ENCODE assay signal across 24 mouse cellular contexts in genomic region chr7:102019362-102019761, GRCm38 (mm10). TPM values are rescaled to one million over a fixed set of nuclear protein-coding genes. Genes with fewer than 3 reads are reported as not detected.
DNase-seq lines count a peak whose midpoint lies in the region; ATAC-seq and TF ChIP-seq lines count a peak whose summit lies in the region.
"Had no signal": no experiment of that assay in that cellular context is flagged by ENCODE, and none has a peak within 500 bp of the region (broad histone marks: within the 10 kb centered on the region; RNA-seq: fewer than 3 reads in every experiment).

No protein-coding gene starts in this region.

- H3K4me2 ChIP-seq in CH12.LX (ENCODE audit: insufficient read depth, low read depth, poor library complexity, severe bottlenecking) = no peak overlapping the region
- H3K4me2 ChIP-seq: embryonic facial prominence, embryonic 12.5 days; heart, embryonic 15.5 days; hindbrain, embryonic 14.5 days; liver, embryonic 13.5 days; midbrain, embryonic 13.5 days had no signal

- DNase-seq in liver, adult 2 months (ENCODE audit: extremely low read depth, low read depth, low spot score) = peak; percentile 23
- no peak for DNase-seq in liver
- no peak for DNase-seq in CH12.LX (ENCODE audit: extremely low read depth)
- no peak for DNase-seq in gastrocnemius, postnatal 14 days
- no peak for DNase-seq in embryo, embryonic 10 days (ENCODE audit: low spot score)
- DNase-seq: adrenal gland, postnatal 25 days; embryo, embryonic 11 days; gastrocnemius, adult 2 months; kidney, adult 11 months; kidney, postnatal 14 days; layer of hippocampus, adult 9-11 months; liver, embryonic 13.5 days; lung, adult 2 months; lung, postnatal 14 days; thymus, adult 18-20 months; thymus, postnatal 25 days had no signal

- H3K27ac ChIP-seq in liver, adult 2 months (replicated peaks; ENCODE audit: insufficient read depth, low read depth, low read length) = no peak overlapping the region
- H3K27ac ChIP-seq in CH12.LX (ENCODE audit: insufficient read depth, low read depth) = peak overlapping the region; percentile 38; the same call in 1 of the 2 replicates
- H3K27ac ChIP-seq: embryonic facial prominence, embryonic 12.5 days; gastrocnemius, adult 2 months; heart, embryonic 10.5 days; hindbrain, embryonic 14.5 days; liver, embryonic 13.5 days; midbrain, embryonic 13.5 days; stomach, postnatal 0 days had no signal

- no peak for TF ChIP-seq EP300 in CH12.LX (IDR thresholded peaks at IDR 0.05; ENCODE audit: low read length)

- intact Hi-C loops in gastrocnemius, postnatal 14 days (cut with DNase I; ENCODE audit: low total_unique reads) = no loop called here

- in situ Hi-C loops in CH12.LX (cut with MboI; ENCODE audit: low pct_ligation_motif_present, low pct_unique_long_range_greater_than_20kb, low sequenced_read_pairs) = no loop called here

- no peaks in the 10 kb centered on the region for H3K9me3 ChIP-seq in CH12.LX (replicated peaks; ENCODE audit: low read length)
- H3K9me3 ChIP-seq: embryonic facial prominence, embryonic 12.5 days; heart, embryonic 10.5 days; heart, embryonic 15.5 days; liver, embryonic 13.5 days; midbrain, embryonic 13.5 days had no signal

- H3K27me3 ChIP-seq in liver, adult 2 months (ENCODE audit: control insufficient read depth, insufficient read depth, low read length) = no peaks in the 10 kb centered on the region
- no peaks in the 10 kb centered on the region for H3K27me3 ChIP-seq in CH12.LX (replicated peaks)
- H3K27me3 ChIP-seq: embryonic facial prominence, embryonic 12.5 days; heart, embryonic 15.5 days; liver, embryonic 13.5 days; midbrain, embryonic 13.5 days had no signal

- no peak for TF ChIP-seq RAD21 in CH12.LX (IDR thresholded peaks at IDR 0.05; ENCODE audit: low read depth, low read length)

- peaks cover 17% of the 10 kb centered on the region for H3K4me1 ChIP-seq in liver, adult 2 months (ENCODE audit: control insufficient read depth, insufficient read depth, low read length)
- H3K4me1 ChIP-seq in CH12.LX (ENCODE audit: control insufficient read depth in 1 of 2, insufficient read depth in 2 of 2) = peaks cover 6 to 25% of the 10 kb centered on the region in 2 experiments; a peak in 3 of 4 replicates
- H3K4me1 ChIP-seq: embryonic facial prominence, embryonic 12.5 days; heart, embryonic 10.5 days; midbrain, embryonic 13.5 days had no signal

- H3K79me2 ChIP-seq in liver, adult 2 months (ENCODE audit: control insufficient read depth, insufficient read depth, low read length) = no peaks in the 10 kb centered on the region
- no peaks in the 10 kb centered on the region for H3K79me2 ChIP-seq in CH12.LX (replicated peaks; ENCODE audit: control insufficient read depth, extremely low read depth, insufficient read depth, poor library complexity, severe bottlenecking)

- TF ChIP-seq CTCF in liver, adult 2 months (IDR thresholded peaks at IDR 0.05; ENCODE audit: low read depth, low read length) = no peak
- TF ChIP-seq CTCF in CH12.LX (conservative IDR thresholded peaks at IDR 0.05 in 1 of 2, IDR thresholded peaks at IDR 0.05 in 1 of 2; ENCODE audit: low read depth in 2 of 2, low read length in 2 of 2) = no peak

- WGBS in liver, adult 2 months = 81% methylated on average over 3 of the region's 3 CpGs

- no peak overlapping the region for H3K4me3 ChIP-seq in liver, adult 2 months (ENCODE audit: insufficient read depth, low read depth, low read length)
- no peak overlapping the region for H3K4me3 ChIP-seq in CH12.LX (replicated peaks in 1 of 3; ENCODE audit: low read depth in 2 of 3, low read length in 2 of 3, poor library complexity in 1 of 3)
- H3K4me3 ChIP-seq: embryonic facial prominence, embryonic 12.5 days; gastrocnemius, adult 2 months; heart, embryonic 10.5 days; heart, embryonic 15.5 days; liver, embryonic 13.5 days; midbrain, embryonic 13.5 days had no signal

- H3K9ac ChIP-seq in liver, adult 2 months (ENCODE audit: low read depth, low read length) = no peak overlapping the region
- H3K9ac ChIP-seq in CH12.LX (ENCODE audit: insufficient read depth, low read depth) = no peak overlapping the region
- H3K9ac ChIP-seq: embryonic facial prominence, embryonic 12.5 days; heart, embryonic 15.5 days; hindbrain, embryonic 14.5 days; liver, embryonic 13.5 days; midbrain, embryonic 13.5 days had no signal

- TF ChIP-seq POLR2A in liver, adult 2 months (IDR thresholded peaks at IDR 0.05; ENCODE audit: extremely low read depth, insufficient read depth, low read length) = no peak
- TF ChIP-seq POLR2A in CH12.LX (IDR thresholded peaks at IDR 0.05; ENCODE audit: low read depth, low read length) = no peak

- ATAC-seq in hematopoietic stem cell, adult 5-6 weeks (replicated peaks in 1 of 2; ENCODE audit: insufficient read depth in 1 of 2, low FRiP score in 2 of 2, low TSS enrichment in 1 of 2, low read depth in 1 of 2, poor library complexity in 2 of 2, severe bottlenecking in 2 of 2) = peak; percentile 43 to 51; a peak in 3 of 4 replicates
- peak; percentile 59 for ATAC-seq in neutrophil, adult 5-6 weeks (ENCODE audit: extremely low read depth, insufficient number of reproducible peaks, low FRiP score, poor library complexity, severe bottlenecking)

- H3K36me3 ChIP-seq in liver, adult 2 months (ENCODE audit: control insufficient read depth, insufficient read depth, low read length) = peaks cover 11% of the 10 kb centered on the region
- H3K36me3 ChIP-seq in CH12.LX (replicated peaks in 1 of 2; ENCODE audit: control insufficient read depth in 1 of 2, insufficient read depth in 1 of 2, low read length in 1 of 2) = peaks cover 56 to 92% of the 10 kb centered on the region in 2 experiments

- dilution Hi-C loops in CH12.LX (cut with MboI; ENCODE audit: extremely low pct_ligation_motif_present, extremely low pct_unique_long_range_greater_than_20kb, low sequenced_read_pairs) = no loop called here

TF ChIP-seq in CH12.LX, 34 proteins besides CTCF, POLR2A, EP300 and RAD21:
- TF ChIP-seq ETS1 (conservative IDR thresholded peaks at IDR 0.05; ENCODE audit: low read depth, low read length) (no peak), ZKSCAN1 (IDR thresholded peaks at IDR 0.05; ENCODE audit: borderline replicate concordance, low read depth, low read length) (no peak), MAFK (IDR thresholded peaks at IDR 0.05; ENCODE audit: insufficient replicate concordance, low read length) (no peak), USF2 (conservative IDR thresholded peaks at IDR 0.05; ENCODE audit: low read depth, low read length) (no peak), USF1 (IDR thresholded peaks at IDR 0.05; ENCODE audit: low read depth, low read length) (no peak), ZMIZ1 (IDR thresholded peaks at IDR 0.05; ENCODE audit: low read depth, low read length) (no peak), UBTF (IDR thresholded peaks at IDR 0.05; ENCODE audit: low read depth, low read length) (no peak), KAT2A (IDR thresholded peaks at IDR 0.05; ENCODE audit: insufficient replicate concordance, low read length) (no peak), POLR2AphosphoS2 (IDR thresholded peaks at IDR 0.05; ENCODE audit: low read depth, low read length) (no peak), IRF4 (IDR thresholded peaks at IDR 0.05; ENCODE audit: low read depth, low read length) (no peak), E2F4 (IDR thresholded peaks at IDR 0.05; ENCODE audit: insufficient replicate concordance, low read depth, low read length) (no peak), MAZ (IDR thresholded peaks at IDR 0.05; ENCODE audit: low read depth, low read length) (no peak), MAX (IDR thresholded peaks at IDR 0.05; ENCODE audit: low read length) (no peak)

RNA-seq across cellular contexts. Expression of gene Il18bp, which starts 0.9 kb away (rescaled TPM):
- total RNA-seq in liver, adult 2 months (2014; rRNA removed) = 15.7 TPM in 2 replicates
- polyA plus RNA-seq in liver, adult 2 months (2012; rRNA removed) = 14.2 and 26.4 TPM in 2 replicates
- total RNA-seq in CH12.LX (2012; rRNA removed) (1.9 and 2.6 TPM in 2 replicates), CH12.LX (2014; rRNA removed) (1.7 and 1.9 TPM in 2 replicates)
- 2.9 and 3.3 TPM in 2 replicates for polyA plus RNA-seq in CH12.LX (2012; ENCODE audit: insufficient read length, low read depth)
- 3.9 and 4.7 TPM in 2 replicates for total RNA-seq in hematopoietic stem cell, adult 5-6 weeks (2017)
- total RNA-seq in neutrophil, adult 5-6 weeks (2017) = 12.2 and 13.6 TPM in 2 replicates
- total RNA-seq in gastrocnemius, postnatal 14 days (2021) = 1 to 10 TPM; 1.1 to 1.4 TPM

RNA-seq across cellular contexts. Expression of gene Rnf121, which starts 45.9 kb away (rescaled TPM):
- total RNA-seq in liver, adult 2 months (2014; rRNA removed) = 16.2 and 17.1 TPM in 2 replicates
- 18.3 and 21.1 TPM in 2 replicates for polyA plus RNA-seq in liver, adult 2 months (2012; rRNA removed)
- total RNA-seq in CH12.LX (2012; rRNA removed) (20.4 and 20.7 TPM in 2 replicates), CH12.LX (2014; rRNA removed) (10.3 and 13.9 TPM in 2 replicates)
- polyA plus RNA-seq in CH12.LX (2012; ENCODE audit: insufficient read length, low read depth) = 24.8 and 27.7 TPM in 2 replicates
- total RNA-seq in hematopoietic stem cell, adult 5-6 weeks (2017) = 10.9 and 12.1 TPM in 2 replicates
- 15.0 and 15.8 TPM in 2 replicates for total RNA-seq in neutrophil, adult 5-6 weeks (2017)
- total RNA-seq in gastrocnemius, postnatal 14 days (2021) = 10 to 100 TPM; 17.9 to 18.9 TPM

RNA-seq across cellular contexts. Expression of gene Xndc1, which starts 45.9 kb away (rescaled TPM):
- 4.8 and 4.9 TPM in 2 replicates for total RNA-seq in liver, adult 2 months (2014; rRNA removed)
- polyA plus RNA-seq in liver, adult 2 months (2012; rRNA removed) = 3.2 and 5.9 TPM in 2 replicates
- total RNA-seq in CH12.LX (2012; rRNA removed) (19.8 and 20.2 TPM in 2 replicates), CH12.LX (2014; rRNA removed) (15.4 and 19.9 TPM in 2 replicates)
- polyA plus RNA-seq in CH12.LX (2012; ENCODE audit: insufficient read length, low read depth) = 23.4 and 26.7 TPM in 2 replicates
- 38.6 and 41.2 TPM in 2 replicates for total RNA-seq in hematopoietic stem cell, adult 5-6 weeks (2017)
- 35.2 and 40.2 TPM in 2 replicates for total RNA-seq in neutrophil, adult 5-6 weeks (2017)
- 1 to 10 TPM; 3.8 to 4.9 TPM for total RNA-seq in gastrocnemius, postnatal 14 days (2021)

RNA-seq across cellular contexts. Expression of gene Xntrpc, which starts 46.2 kb away (rescaled TPM):
- total RNA-seq in liver, adult 2 months (2014; rRNA removed) = 0.18 and 0.74 TPM in 2 replicates
- polyA plus RNA-seq in liver, adult 2 months (2012; rRNA removed) = 0.75 and 0.83 TPM in 2 replicates
- 1.6 and 1.9 TPM in 2 replicates for total RNA-seq in CH12.LX (2012; rRNA removed)
- 0.64 and 0.93 TPM in 2 replicates for total RNA-seq in CH12.LX (2014; rRNA removed)
- 1.6 and 1.7 TPM in 2 replicates for polyA plus RNA-seq in CH12.LX (2012; ENCODE audit: insufficient read length, low read depth)
- 1.6 and 2.0 TPM in 2 replicates for total RNA-seq in hematopoietic stem cell, adult 5-6 weeks (2017)
- 0.47 and 3.4 TPM in 2 replicates for total RNA-seq in neutrophil, adult 5-6 weeks (2017)
- total RNA-seq in gastrocnemius, postnatal 14 days (2021) = under 1 TPM; 0.53 to 0.84 TPM
